Mouse (Mus musculus) CD8-positive naive resting alpha-beta T cell, adult 2 months (primary cell): ENCODE results near the gene Svop.

Experiments used
- DNase-seq, 2 experiments: peaks; one replicate each; pipeline ENCODE4 v3.0.0; 2022; ENCODE audit warnings: low read depth in 2 of 2, low spot score in 2 of 2

Svop gene

DNA sequence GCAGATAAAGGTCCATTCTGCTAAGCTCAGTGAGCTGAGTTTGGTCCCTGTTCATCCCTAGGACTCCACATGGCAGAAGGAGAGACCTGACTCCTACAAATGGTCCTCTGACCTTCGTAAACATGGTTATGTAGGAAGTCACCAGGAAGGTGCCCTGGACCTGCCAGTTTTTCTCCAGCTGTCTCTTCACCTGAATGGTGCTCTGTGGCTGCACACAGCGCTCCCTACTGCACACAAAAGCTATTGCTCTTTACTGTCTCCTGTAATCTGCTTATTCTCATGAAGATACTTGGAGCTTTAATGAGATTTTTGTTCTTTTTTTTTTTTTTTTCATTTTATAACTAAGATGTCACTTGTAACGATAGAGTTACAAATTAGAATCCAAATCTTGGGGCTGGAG lies 44.8 kb downstream of the Svop start:
- DNase-seq: no peak

DNA sequence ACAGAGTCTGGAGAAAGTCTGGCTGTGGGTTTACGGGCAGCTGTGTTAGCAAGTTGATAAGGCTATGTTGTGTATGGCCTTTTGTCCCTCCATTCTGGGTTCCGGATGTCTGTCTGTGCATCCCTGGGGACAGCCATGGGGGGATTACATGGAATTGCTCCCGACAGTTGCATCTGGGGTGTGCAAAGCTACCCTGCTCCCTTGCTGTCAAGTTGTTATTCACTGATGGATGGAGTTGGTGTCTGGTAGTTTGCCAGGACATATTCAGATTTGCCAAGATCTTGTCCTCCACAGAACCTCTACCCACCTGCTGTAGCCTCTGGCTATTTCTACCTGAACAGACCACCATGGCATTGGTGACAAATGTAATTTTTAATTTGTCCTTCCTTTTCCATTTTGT lies 45.2 kb downstream of the Svop start:
- no peak for DNase-seq

GRCm38 (mm10) chr5:114045134-114045533 lies 46.2 kb downstream of the Svop start:
- DNase-seq: no peak

DNA sequence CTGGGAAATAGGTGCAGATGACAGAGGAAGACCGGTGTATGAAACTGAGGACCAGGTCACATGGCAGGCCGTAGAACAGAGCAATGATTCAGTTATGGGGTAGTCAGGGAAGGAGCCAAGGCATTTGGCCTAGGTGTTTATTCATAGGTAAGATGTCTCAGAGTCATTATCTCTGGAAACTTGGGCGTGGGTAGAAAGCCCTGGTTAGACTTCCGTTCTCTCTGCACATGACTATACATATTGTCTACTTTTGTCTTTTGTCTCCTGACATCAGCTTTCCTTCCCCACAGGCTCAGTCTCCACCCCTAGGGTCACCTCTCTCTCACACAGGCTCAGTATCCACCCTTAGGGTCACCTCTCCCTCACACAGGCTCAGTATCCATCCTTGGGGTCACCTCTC lies 47.6 kb downstream of the Svop start:
- no peak for DNase-seq

GRCm38 (mm10) chr5:114041327-114041930 lies 49.9 kb downstream of the Svop start:
- no peak for DNase-seq

DNA sequence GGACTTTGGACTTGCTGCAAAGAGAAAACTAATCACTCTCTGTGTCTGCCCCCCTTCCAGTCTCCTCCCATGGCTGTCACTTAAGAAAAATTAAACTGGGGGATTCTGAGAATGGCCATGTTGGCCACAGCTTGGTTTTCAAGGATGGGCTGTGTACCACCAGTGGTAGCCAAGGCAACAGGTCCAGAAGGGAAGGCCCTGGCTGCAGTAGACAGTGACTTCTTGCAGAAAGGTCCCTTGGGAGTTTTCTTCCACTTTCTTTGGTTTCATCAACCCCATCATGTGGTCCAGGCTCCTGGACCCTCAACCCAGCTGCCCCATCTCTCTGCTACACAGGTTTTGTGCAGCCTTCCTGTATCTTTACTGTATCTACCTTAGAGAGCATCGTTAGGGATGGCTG lies 50.5 kb downstream of the Svop start:
- DNase-seq: no peak

DNA sequence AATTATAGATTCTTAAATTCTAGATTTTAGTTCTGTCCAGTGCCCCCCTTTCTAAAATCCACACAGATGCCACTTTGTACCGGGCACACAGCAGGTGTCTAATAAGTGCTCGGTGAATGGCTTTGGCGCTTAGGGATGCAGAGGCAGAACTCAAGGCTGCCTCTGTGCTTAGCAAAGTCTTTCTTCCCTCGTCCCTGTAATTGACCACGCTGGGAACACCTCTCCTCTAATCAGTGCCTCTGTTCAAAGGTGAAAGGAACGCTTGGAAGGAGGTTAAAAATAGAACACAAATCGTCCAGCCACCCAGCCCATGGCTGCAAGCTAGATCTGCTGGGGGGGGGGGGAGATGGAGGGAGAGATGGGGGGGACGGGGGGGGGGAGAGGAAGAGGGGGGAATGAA lies 50.9 kb downstream of the Svop start:
- DNase-seq: no peak

DNA sequence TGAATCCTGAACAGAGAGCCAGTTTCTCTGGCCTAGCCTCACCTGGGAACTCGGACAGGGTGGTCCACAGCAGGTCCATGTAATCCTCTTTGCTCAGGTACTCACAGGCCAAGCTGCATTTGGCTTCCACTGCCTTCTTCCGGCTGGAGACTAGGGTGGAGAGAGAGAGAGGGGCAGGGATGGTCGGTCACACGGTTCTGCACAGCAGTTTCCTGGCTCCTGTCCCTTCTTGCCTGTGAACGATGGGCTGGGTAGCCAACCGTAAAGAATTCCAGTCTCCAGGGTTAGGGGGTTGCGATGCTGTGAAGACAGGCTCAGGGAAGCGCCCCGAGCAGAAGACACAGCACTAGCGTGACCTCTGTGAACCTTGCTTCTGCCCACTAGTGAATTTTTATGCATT lies 56.3 kb downstream of the Svop start:
- no peak for DNase-seq

- no peak for DNase-seq
Observed at GRCm38 (mm10) chr5:114034393-114034792, 57.0 kb downstream of the Svop start.

GRCm38 (mm10) chr5:114032161-114032763 lies 59.1 kb downstream of the Svop start:
- no peak for DNase-seq

- no peak for DNase-seq
Observed at GRCm38 (mm10) chr5:114030652-114031051, 60.7 kb downstream of the Svop start.

DNA sequence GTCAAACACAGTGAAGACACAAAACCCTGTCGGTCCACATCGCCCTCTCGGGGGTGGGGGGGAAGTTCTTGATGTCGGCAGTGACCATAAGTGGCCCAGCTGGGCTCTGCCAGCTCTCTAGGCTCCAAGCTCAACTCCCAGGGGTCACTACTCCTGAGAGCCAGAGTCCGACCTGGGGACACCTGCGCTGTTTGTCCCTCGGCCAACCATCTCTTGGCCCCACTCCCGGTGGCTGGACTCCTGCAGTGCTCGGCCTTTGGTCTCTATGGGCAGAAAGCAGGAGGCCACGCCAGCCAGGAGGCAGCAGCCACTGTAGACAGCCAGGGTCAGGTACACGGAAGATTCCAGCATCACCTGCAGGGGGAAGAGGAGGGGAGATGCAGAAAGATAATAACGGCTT lies 63.3 kb downstream of the Svop start:
- no peak for DNase-seq

DNA sequence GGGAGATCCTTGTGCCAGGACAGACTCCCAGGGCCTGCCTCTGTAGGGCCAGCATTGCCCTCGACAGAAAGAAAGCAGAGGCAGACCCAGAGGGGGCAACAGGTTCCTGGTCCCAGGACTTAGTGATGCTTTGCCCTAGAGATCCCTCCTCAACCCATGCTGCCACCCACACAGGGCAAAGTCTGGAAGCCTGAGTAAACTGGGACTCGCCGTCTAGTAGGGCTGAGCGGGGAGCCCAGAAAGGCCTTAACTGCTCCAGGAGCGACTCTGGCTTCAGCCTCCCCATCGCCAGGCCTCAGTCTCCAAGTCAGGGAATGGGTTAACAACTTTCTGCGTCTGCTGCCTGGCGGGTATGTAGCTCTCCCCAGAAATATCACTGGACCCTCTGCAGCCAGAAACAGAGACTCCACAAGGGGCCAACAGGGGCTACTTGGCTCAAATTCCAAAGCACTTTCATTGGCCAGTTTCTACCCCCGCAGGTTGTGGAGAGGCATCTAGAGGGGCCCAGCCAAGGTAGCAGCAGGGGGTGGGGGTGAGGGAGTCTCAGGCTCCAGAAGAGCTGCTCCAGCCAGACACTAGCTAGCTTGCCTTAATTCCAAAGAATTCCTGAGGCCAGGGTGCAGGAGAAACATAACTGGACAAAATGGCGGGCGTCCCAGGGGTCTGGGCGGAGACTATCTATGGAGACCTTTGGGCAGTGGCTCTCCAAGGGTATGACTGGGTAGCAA lies 64.0 kb downstream of the Svop start:
- DNase-seq: no peak

DNA sequence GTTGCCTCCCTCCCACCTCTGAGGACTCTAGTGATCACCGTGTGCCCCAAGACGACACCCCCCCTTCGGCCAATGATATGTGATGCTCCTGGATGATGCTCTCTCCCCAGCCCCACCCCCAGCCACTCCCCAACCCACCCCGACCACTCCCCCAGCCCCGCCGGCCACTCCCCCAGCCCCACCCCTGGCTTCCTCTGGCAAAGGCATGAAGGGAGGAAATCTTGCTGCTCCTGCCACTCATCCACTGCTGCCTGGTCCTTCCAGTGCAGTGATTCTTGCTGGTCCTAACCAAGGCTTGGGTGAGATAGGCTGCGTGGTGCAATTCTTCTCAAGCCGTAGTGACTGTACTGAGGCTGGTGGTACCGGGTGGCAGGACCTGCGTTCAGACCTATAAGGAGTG lies 66.5 kb downstream of the Svop start:
- no peak for DNase-seq

DNA sequence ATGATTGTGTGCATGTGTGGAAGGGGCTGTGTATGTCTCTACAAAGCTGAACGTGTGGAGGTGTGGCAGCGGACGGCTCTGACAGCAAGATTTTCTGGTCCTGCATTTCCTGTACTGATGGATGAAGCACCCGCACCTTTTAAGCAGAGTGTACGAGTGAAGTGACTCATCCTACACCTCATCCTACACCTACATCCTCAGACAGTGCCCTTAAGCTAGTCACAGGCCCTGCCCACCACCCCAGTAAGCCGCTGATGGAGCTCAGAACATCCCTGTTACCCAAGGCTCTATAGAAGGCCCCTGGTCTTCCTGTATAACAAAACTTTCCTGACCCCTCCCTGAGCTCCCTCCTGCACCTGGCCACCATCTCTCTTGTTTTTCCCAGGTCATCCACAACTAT lies 67.0 kb downstream of the Svop start:
- no peak for DNase-seq

DNA sequence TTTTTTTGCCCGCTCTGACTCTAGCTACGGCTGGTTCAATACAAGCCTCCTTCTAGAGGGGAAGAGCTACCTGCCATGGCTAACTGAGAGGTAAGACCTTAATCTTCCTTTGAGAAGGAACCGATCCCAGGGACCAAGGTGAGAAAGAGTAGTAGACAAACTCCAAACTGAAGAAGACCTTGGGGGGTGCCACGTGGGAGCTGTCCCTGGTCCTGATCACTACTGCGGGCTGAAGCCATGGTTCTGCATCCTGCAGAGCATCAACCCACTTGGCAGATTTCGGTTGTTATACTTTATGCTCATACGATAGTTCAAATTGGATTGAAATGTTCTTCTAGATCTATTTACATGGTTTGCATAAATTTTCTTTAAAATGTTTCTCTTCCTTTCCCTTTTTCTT lies 76.2 kb downstream of the Svop start:
- DNase-seq: no peak

- no peak for DNase-seq
Observed at GRCm38 (mm10) chr5:114009049-114009448, 82.3 kb downstream of the Svop start.

DNA sequence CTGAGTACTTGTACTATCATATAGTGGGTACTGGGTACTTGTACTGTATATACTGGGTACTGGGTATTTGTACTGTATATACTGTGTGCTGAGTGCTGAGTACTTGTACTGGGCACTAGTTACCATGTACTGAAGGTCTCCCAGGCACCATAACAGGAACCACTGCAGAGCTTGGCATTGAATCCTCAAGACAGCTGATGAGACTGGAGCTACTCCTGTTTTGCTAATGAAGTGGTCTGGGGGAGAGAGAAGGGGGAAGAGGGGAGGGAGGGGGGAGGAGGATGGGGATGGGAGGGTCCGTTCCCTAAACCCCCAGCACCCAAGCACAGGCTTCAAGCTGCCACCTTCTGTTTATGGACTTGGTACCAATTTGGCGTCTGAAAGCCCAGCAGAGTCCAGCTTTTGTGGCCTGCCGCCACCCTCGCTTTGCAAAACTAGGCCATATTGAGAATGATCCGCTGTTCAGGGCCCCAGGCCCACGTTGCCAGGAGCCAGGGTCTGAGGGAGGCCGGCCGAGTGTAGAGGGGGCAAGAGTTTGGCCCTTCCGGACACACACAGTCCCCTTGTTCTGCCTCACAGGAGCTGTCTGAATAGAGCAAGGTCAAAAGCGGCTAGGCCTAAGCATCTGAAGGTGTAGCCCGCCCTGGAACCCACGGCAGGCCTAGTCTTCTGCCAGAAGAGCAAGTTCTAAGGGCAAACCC lies 83.5 kb downstream of the Svop start:
- DNase-seq: no peak

DNA sequence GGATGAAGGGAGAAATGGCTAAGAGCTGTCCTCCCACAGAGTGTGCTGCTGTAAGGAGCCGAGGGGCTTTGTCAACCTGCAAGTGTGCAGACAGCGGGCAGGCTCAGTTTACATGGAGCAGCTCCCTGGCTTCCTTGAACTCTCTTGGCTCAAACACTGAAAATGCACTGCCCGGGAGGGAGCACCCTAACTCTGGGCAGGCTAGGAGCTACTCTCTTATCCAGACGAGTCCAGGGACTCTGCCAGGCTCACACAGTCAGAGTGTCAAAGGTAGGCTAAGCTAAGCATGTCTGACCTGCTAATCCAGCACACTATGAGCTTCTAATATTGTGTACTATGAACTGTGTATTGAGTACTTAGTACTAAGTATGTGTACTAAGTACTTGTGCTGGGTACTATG lies 84.4 kb downstream of the Svop start:
- DNase-seq: no peak

- no peak for DNase-seq
Observed at GRCm38 (mm10) chr5:114005100-114005499, 86.3 kb downstream of the Svop start.

- DNase-seq: no peak
Observed at GRCm38 (mm10) chr5:114004573-114004972, 86.8 kb downstream of the Svop start.

GRCm38 (mm10) chr5:114003542-114003941 lies 87.8 kb downstream of the Svop start, which contains the start of gene Dao:
Gene Dao (plus strand): TSS chr5:114003703.
- no peak for DNase-seq
